Mouse (Mus musculus) neural tube, embryonic 11.5 days (tissue): Measurements from ENCODE around the gene Prkaca. TPM values are rescaled to one million over a fixed set of nuclear protein-coding genes. Genes with fewer than 3 reads are reported as not detected.
A peak's percentile ranks its signal among the peaks of the same experiment; 100 is the strongest.

ENCODE experiments used
- ATAC-seq: fragments of 200-750 bp; cut with Nextera tagmentation; 2 replicates; pipeline ENCODE4 v1.8.0; 2017; ENCODE audit warnings: moderate number of reproducible peaks, mild to moderate bottlenecking, moderate TSS enrichment, moderate library complexity; ENCODE audit not compliant: insufficient read depth, low FRiP score, low TSS enrichment
- DNase-seq: peaks from one replicate; pipeline ENCODE4 v3.0.0-alpha.2; 2015; ENCODE audit warnings: low spot score
- H3K27ac ChIP-seq: fragments of 300-500 bp; sonication (generic); 2 replicates; pipeline ENCODE4 v1.5.1; 2014; ENCODE audit warnings: low read depth, mild to moderate bottlenecking, low read length
- H3K27me3 ChIP-seq: fragments of 300-500 bp; sonication (generic); 2 replicates; pipeline ENCODE4 v1.6.1; 2014; ENCODE audit warnings: mild to moderate bottlenecking, low read length, mixed read lengths; ENCODE audit not compliant: control insufficient read depth, insufficient read depth
- H3K36me3 ChIP-seq: fragments of 300-500 bp; sonication (generic); 2 replicates; pipeline ENCODE4 v1.6.1; 2014; ENCODE audit warnings: mild to moderate bottlenecking, low read length, moderate library complexity, mixed read lengths; ENCODE audit not compliant: control insufficient read depth, insufficient read depth
- H3K4me1 ChIP-seq: fragments of 300-500 bp; sonication (generic); 2 replicates; pipeline ENCODE4 v1.6.1; 2014; ENCODE audit warnings: low read length, mixed read lengths; ENCODE audit not compliant: control insufficient read depth, insufficient read depth
- H3K4me2 ChIP-seq: fragments of 300-500 bp; sonication (generic); 2 replicates; pipeline ENCODE4 v1.6.1; 2014; ENCODE audit warnings: low read depth, mild to moderate bottlenecking, moderate library complexity
- H3K4me3 ChIP-seq: fragments of 300-500 bp; sonication (generic); 2 replicates; pipeline ENCODE4 v1.5.1; 2014; ENCODE audit warnings: low read depth, low read length
- H3K9ac ChIP-seq: fragments of 300-500 bp; sonication (generic); 2 replicates; pipeline ENCODE4 v1.6.1; 2014; ENCODE audit warnings: mild to moderate bottlenecking, low read length
- H3K9me3 ChIP-seq: fragments of 300-500 bp; sonication (generic); 2 replicates; pipeline ENCODE4 v1.6.1; 2016; ENCODE audit warnings: low read length; ENCODE audit not compliant: control insufficient read depth
- WGBS: fragments of 180-500 bp; shearing (Covaris S2); extraction: QIAGEN DNeasy Blood & Tissue Kit; methylation state at CpG from one replicate; pipeline ENCODE4 v1.1.7; 2014; 5-methylcytosine and 5-hydroxymethylcytosine counted together
- polyA plus RNA-seq: library from polyadenylated mRNA; unstranded; fragments of >200 nt; fragmentation: Nextera tagmentation; extraction: Ambion mirVana; gene quantifications from 2 replicates; pipeline ENCODE4 v1.2.1, GENCODE M21; 2014

Prkaca gene
- polyA plus RNA-seq, 1 experiment from 2014 or later = 154 TPM

- 91% methylated on average over 3 of the region's 3 CpGs for WGBS
- Histone ChIP-seq H3K27me3 (no peaks in the 10 kb centered on the region), H3K27ac (no peak overlapping the region), H3K36me3 (peaks cover 17% of the 10 kb centered on the region), H3K9ac (no peak overlapping the region), H3K9me3 (no peaks in the 10 kb centered on the region), H3K4me1 (peaks cover 3% of the 10 kb centered on the region; the same call in 1 of the 2 replicates), H3K4me2 (no peak overlapping the region), H3K4me3 (no peak overlapping the region)
- ATAC-seq (no peak), DNase-seq (no peak)
Measured at GRCm38 (mm10) chr8:83994030-83994429, 21.2 kb downstream of the Prkaca start.

GRCm38 (mm10) chr8:83995973-83996372, 23.2 kb downstream of the Prkaca start:
- DNase-seq = no peak
- H3K27me3 ChIP-seq = peaks cover 11% of the 10 kb centered on the region
- peaks cover 9% of the 10 kb centered on the region; the same call in 1 of the 2 replicates for H3K4me1 ChIP-seq
- H3K36me3 ChIP-seq = peaks cover 11% of the 10 kb centered on the region
- 14% methylated on average over 12 of the region's 12 CpGs for WGBS
- H3K4me3 ChIP-seq = peak overlapping the region; percentile 13; the same call in 1 of the 2 replicates
- no peak overlapping the region; the same call in 1 of the 2 replicates for H3K27ac ChIP-seq
- H3K4me2 ChIP-seq = peak overlapping the region; percentile 80
- no peak overlapping the region for H3K9ac ChIP-seq
- ATAC-seq = 0 out of 2 replicates have a peak, but pooled peaks have one; percentile 22
- no peaks in the 10 kb centered on the region for H3K9me3 ChIP-seq

GRCm38 (mm10) chr8:83996567-83997505, 24.0 kb downstream of the Prkaca start:
- peaks cover 5% of the 10 kb centered on the region for H3K36me3 ChIP-seq
- H3K4me1 ChIP-seq = peaks cover 14% of the 10 kb centered on the region; the same call in 1 of the 2 replicates
- peak overlapping the region; percentile 83 for H3K4me3 ChIP-seq
- DNase-seq (peak; percentile 87), ATAC-seq (peak; percentile 70)
- under 1% methylated on average over 30 of the region's 103 CpGs for WGBS
- H3K27me3 ChIP-seq = peaks cover 19% of the 10 kb centered on the region
- H3K9me3 ChIP-seq = no peaks in the 10 kb centered on the region
- H3K27ac ChIP-seq = peak overlapping the region; percentile 95
- peak overlapping the region; percentile 86 for H3K9ac ChIP-seq
- peak overlapping the region; percentile 80 for H3K4me2 ChIP-seq

- Histone ChIP-seq H3K27me3 (peaks cover 20% of the 10 kb centered on the region), H3K4me1 (peaks cover 14% of the 10 kb centered on the region; the same call in 1 of the 2 replicates), H3K9ac (peak within 1 kb of the TSS; percentile 86), H3K4me2 (peak within 1 kb of the TSS; percentile 80), H3K9me3 (no peaks in the 10 kb centered on the region), H3K36me3 (peaks cover 2% of the 10 kb centered on the region), H3K27ac (peak within 1 kb of the TSS; percentile 95), H3K4me3 (peak within 1 kb of the TSS; percentile 83)
- ATAC-seq (0 out of 2 replicates have a peak, but pooled peaks have one; percentile 32), DNase-seq (peak; percentile 73)
- WGBS = 1% methylated on average over 61 of the region's 112 CpGs
Measured at GRCm38 (mm10) chr8:83997511-83998141, 24.8 kb downstream of the Prkaca start, which contains the start of gene Samd1. Gene Samd1, plus strand, starts transcription at chr8:83997672.

- peak; percentile 75 for DNase-seq
- peaks cover 2% of the 10 kb centered on the region for H3K36me3 ChIP-seq
- ATAC-seq = peak; percentile 8; the same call in 1 of the 2 replicates
Measured at GRCm38 (mm10) chr8:83998231-83999056, 25.7 kb downstream of the Prkaca start.

GRCm38 (mm10) chr8:83999057-83999705, 26.4 kb downstream of the Prkaca start:
- Histone ChIP-seq H3K27me3 (peaks cover 20% of the 10 kb centered on the region), H3K4me2 (peak overlapping the region; percentile 80), H3K36me3 (peaks cover 2% of the 10 kb centered on the region), H3K4me3 (peak overlapping the region; percentile 83), H3K27ac (no peak overlapping the region), H3K4me1 (peaks cover 17% of the 10 kb centered on the region), H3K9ac (no peak overlapping the region), H3K9me3 (no peaks in the 10 kb centered on the region)
- 68% methylated on average over 16 of the region's 16 CpGs for WGBS
- DNase-seq (no peak), ATAC-seq (no peak)

More at GRCm38 (mm10) chr8:83998231-83999056, 25.7 kb downstream of the Prkaca start:
- Histone ChIP-seq H3K27ac (peak overlapping the region; percentile 77), H3K4me1 (peaks cover 14% of the 10 kb centered on the region; the same call in 1 of the 2 replicates), H3K27me3 (peaks cover 20% of the 10 kb centered on the region), H3K4me3 (peak overlapping the region; percentile 83), H3K9ac (peak overlapping the region; percentile 72), H3K4me2 (peak overlapping the region; percentile 80), H3K9me3 (no peaks in the 10 kb centered on the region)
- WGBS = under 1% methylated on average over 74 of the region's 92 CpGs

- Histone ChIP-seq H3K27ac (no peak overlapping the region), H3K9me3 (no peaks in the 10 kb centered on the region), H3K4me1 (peaks cover 18% of the 10 kb centered on the region), H3K4me2 (no peak overlapping the region), H3K9ac (no peak overlapping the region), H3K36me3 (peaks cover 2% of the 10 kb centered on the region), H3K4me3 (peak overlapping the region; percentile 83; the same call in 1 of the 2 replicates), H3K27me3 (peaks cover 20% of the 10 kb centered on the region)
- ATAC-seq (no peak), DNase-seq (no peak)
- 96% methylated on average over 2 of the region's 2 CpGs for WGBS
Measured at GRCm38 (mm10) chr8:83999825-84000224, 27.0 kb downstream of the Prkaca start.
